Mouse (Mus musculus): ENCODE measurements at regions not wholly inside any gene's neighbourhood (a gene's known extent, or its start where the extent isn't known, plus 50 kb on each side); places are given as distances from the start of the nearest gene placed in this dataset.
"Not testable (repeated sequence)": the region's sequence is repeated elsewhere in the genome, so short reads cannot be mapped to it uniquely, and the experiment has no call there.

DNA sequence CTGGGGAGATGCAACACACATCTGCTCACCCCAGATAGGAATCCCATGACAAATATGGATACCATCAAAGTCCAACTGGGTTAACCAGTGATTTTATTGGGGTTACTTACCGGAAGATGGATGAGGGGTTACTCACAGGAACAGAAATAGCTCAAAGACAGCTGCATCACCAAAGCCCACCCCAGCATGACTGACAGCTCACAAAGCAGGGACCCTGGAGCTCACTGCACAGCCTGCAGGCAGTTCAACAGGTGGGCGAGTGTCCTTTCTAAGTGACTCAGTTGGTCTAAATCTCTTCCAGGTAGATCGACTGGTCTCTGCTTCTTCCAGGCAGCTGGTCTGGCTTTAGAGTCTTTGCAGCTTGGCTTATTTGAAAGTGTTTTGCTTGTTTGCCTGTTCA, 114.2 kb downstream of the Bdh1 start:
- TF ChIP-seq CTCF (IDR thresholded peaks at IDR 0.05) = no peak
- ChIA-PET POLR2A (no interaction called here), CTCF (interaction anchor here (1.4 kb wide), 1 partner anchor 11 kb away, joined by 3 read pairs; no protein-coding TSS in a partner anchor)
- in situ Hi-C loops (cut with MboI; ENCODE audit: low pct_unique_long_range_greater_than_20kb) = no loop called here
- ATAC-seq (no peak), DNase-seq (ENCODE audit: low read depth, low spot score) (no peak)
- no peaks in the 10 kb centered on the region for H3K27me3 ChIP-seq

DNA sequence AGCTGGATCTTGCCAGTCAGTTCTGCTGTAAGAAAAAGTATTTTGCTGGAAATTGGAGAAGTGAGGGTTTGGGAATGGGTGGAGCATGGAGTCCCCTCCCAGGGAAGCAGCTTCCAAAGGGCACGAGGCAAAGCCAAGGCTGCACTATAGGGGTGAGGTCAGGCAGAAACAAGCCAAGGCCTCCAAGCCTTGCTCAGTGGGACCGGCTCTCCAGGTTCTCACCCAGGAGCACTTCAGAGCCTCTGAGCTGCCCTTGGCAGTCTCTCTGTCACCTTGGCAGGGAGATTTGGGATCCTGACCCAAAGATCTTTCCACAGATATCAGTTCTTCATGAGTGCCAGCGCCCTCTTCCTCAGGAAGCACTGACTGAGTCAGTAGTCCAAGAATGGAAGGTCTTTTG, 116.5 kb downstream of the Bdh1 start:
- TF ChIP-seq CTCF (IDR thresholded peaks at IDR 0.05) = no peak
- in situ Hi-C loops (cut with MboI; ENCODE audit: low pct_unique_long_range_greater_than_20kb) = no loop called here
- DNase-seq (ENCODE audit: low read depth, low spot score) (no peak), ATAC-seq (no peak)
- no peaks in the 10 kb centered on the region for H3K27me3 ChIP-seq
- POLR2A ChIA-PET = no interaction called here
- CTCF ChIA-PET = no interaction called here

DNA sequence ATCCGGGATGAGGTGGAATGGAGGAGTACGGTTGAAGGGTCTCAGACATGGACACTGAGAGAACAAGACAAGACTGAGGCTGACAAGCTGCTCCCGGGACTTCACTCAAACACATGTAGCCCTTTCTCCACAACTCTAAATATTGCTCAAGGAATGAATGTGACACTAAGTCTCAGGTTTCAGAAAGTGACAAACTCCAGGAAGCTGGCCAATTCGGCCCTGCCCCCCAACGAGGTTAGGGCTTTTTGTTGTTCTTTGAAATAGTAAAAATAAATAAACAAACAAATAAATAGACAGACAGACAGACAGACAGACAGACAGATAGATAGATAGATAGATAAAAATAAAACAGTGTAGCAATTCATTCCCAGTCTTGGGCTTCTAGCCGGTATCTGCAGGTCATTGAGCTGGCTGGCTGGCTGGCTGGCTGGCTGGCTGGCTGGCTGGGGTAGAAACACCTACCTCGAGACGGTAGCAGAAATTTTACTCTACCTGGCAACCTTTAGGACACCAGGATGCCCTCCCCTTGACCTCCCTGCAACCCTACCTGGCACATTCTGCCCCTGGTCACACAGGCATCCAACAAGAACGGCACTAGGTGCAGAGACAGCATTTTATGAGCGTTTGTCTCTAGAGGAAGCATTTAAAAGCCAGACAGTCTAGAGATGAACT, 119.6 kb upstream of the Dlg1 start:
- ChIA-PET POLR2A (no interaction called here), CTCF (no interaction called here)
- no peak for DNase-seq (ENCODE audit: low read depth, low spot score)

DNA sequence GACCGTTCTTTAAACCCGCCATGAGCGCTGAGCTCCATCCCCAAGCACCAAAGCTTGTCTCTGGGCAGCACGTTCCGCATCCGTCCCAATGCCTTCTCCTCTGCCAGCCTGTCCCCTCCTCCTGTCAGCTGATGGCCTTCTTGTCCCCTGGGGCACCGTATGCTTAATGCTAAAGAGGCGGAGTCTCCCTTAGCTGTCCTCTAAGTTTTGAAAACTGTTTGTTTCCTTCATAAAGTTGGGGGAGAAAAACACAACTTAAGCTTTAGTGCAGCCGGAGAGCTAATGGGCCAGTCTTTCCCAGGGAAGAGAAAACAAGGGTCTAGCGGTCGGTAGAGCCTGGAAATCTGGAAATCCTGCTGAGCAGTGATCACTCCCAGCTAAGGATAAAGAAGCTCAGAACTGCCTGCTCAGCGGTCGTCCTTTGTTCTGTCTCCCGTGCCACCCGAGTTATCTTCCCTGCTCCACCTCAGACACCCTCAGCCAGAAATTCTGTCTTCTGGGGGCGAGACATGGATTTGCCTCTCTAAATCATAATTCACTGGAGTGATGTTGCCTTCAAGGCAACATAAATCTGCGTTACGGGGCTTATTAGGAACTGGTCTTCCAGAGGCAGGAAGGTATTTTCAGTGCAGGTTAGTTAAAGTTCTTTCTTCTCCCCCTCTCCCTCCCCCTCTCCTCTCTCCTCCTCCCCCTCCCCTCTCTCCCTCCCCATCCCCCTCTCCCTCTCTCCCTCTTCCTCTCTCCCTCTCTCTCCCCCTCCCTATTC, 117.0 kb upstream of the Dlg1 start:
- no peaks in the 10 kb centered on the region for H3K27me3 ChIP-seq
- in situ Hi-C loops (cut with MboI; ENCODE audit: low pct_unique_long_range_greater_than_20kb) = no loop called here
- ChIA-PET CTCF (interaction anchor here (1.1 kb wide), 1 partner anchor 10 kb away, joined by 3 read pairs; no protein-coding TSS in a partner anchor), POLR2A (no interaction called here)
- DNase-seq (ENCODE audit: low read depth, low spot score) (no peak), ATAC-seq (no peak)
- no peak for TF ChIP-seq CTCF (IDR thresholded peaks at IDR 0.05)

More for the DNA sequence above, 119.6 kb upstream of the Dlg1 start:
- H3K27me3 ChIP-seq = no peaks in the 10 kb centered on the region
- in situ Hi-C loops (cut with MboI; ENCODE audit: low pct_unique_long_range_greater_than_20kb) = no loop called here
- TF ChIP-seq CTCF (IDR thresholded peaks at IDR 0.05) = no peak
- no peak for ATAC-seq

DNA sequence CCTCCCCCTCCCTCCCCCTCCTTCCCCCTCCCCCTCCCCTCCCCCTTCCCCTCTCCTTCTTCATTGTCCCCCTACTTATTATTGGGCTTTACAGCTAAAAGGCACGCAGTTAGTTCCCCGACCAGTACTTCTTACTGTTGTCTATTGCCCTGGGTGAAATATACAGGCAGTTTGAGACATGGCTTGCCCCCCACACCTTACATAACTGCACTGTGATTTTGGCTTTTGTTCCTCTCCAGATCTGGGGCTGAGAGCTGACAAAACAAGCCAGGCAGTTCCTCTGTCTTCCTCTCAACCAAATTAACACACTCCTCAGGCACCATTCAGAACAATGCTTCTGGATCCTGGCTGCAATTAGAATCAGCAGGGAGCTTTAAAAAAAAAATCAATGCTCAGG, 116.4 kb upstream of the Dlg1 start:
- ChIA-PET POLR2A (no interaction called here), CTCF (interaction anchor here (1.1 kb wide), 1 partner anchor 11 kb away, joined by 3 read pairs; no protein-coding TSS in a partner anchor)
- TF ChIP-seq CTCF (IDR thresholded peaks at IDR 0.05) = no peak
- in situ Hi-C loops (cut with MboI; ENCODE audit: low pct_unique_long_range_greater_than_20kb) = no loop called here
- DNase-seq (ENCODE audit: low read depth, low spot score) (no peak), ATAC-seq (no peak)
- H3K27me3 ChIP-seq = no peaks in the 10 kb centered on the region

DNA sequence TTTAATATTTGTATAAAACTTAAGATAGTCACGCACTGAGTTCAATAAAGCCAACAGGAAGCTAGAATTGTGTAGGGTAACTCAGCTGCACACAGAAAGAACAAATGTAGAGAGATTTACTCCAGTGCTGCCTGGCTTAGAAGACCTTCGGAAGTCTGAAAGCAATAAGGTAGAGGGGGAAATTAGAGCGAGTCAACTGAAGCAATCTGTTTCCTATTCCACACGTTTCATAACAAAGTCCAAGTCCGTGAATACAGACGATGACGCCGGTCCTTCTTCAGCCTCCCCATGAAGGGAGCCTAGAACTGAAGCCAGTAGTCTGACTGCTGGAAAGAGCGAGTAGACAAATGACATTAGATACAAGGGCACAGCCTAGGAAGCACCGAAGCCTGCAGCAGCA, 115.9 kb upstream of the Dlg1 start:
- no peak for TF ChIP-seq CTCF (IDR thresholded peaks at IDR 0.05)
- POLR2A ChIA-PET = no interaction called here
- DNase-seq (ENCODE audit: low read depth, low spot score) (no peak), ATAC-seq (no peak)
- in situ Hi-C loops (cut with MboI; ENCODE audit: low pct_unique_long_range_greater_than_20kb) = no loop called here
- CTCF ChIA-PET = interaction anchor here (1.1 kb wide), 1 partner anchor 11 kb away, joined by 3 read pairs; no protein-coding TSS in a partner anchor
- H3K27me3 ChIP-seq = no peaks in the 10 kb centered on the region

DNA sequence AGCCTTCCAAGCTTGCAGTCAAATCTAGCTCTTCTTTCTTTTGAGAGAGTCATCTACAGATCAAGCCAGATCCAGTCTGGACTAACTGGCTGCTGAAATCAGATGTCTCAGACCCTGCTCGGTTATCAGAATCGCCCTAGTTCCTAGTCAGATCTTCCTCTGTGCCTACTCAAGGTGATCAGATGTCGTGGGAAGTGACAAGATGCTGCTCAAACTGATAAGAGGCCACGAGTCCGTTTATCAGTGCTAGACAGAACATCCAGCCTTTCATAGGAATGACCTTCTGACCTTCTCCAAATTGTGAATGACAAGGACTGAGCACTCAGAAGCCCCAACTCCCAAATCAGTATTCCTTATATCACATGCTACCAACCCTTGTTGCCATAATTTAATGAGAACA, 113.3 kb upstream of the Dlg1 start:
- ChIA-PET POLR2A (no interaction called here), CTCF (no interaction called here)
- ATAC-seq (no peak), DNase-seq (ENCODE audit: low read depth, low spot score) (no peak)
- H3K27me3 ChIP-seq = no peaks in the 10 kb centered on the region
- in situ Hi-C loops (cut with MboI; ENCODE audit: low pct_unique_long_range_greater_than_20kb) = no loop called here
- no peak for TF ChIP-seq CTCF (IDR thresholded peaks at IDR 0.05)

DNA sequence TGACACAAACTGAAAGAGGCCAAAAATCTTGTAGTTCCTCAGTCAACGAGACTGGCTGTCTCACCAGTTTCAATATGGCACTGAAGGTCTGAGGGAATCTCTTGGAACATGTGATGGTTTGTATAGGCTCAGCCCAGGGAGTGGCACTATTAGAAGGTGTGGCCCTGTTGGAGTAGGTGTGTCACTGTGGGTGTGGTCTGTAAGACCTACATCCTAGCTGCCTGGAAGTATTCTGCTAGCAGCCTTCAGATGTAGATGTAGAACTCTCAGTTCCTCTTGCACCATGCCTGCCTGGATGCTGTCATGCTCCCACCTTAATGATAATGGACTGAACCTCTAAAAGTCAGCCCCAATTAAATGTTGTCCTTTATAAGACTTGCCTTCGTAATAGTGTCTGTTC, 112.7 kb upstream of the Dlg1 start:
- in situ Hi-C loops (cut with MboI; ENCODE audit: low pct_unique_long_range_greater_than_20kb); ATAC-seq; H3K27me3 ChIP-seq; POLR2A ChIA-PET; CTCF ChIA-PET; DNase-seq (ENCODE audit: low read depth, low spot score): not testable (repeated sequence)

DNA sequence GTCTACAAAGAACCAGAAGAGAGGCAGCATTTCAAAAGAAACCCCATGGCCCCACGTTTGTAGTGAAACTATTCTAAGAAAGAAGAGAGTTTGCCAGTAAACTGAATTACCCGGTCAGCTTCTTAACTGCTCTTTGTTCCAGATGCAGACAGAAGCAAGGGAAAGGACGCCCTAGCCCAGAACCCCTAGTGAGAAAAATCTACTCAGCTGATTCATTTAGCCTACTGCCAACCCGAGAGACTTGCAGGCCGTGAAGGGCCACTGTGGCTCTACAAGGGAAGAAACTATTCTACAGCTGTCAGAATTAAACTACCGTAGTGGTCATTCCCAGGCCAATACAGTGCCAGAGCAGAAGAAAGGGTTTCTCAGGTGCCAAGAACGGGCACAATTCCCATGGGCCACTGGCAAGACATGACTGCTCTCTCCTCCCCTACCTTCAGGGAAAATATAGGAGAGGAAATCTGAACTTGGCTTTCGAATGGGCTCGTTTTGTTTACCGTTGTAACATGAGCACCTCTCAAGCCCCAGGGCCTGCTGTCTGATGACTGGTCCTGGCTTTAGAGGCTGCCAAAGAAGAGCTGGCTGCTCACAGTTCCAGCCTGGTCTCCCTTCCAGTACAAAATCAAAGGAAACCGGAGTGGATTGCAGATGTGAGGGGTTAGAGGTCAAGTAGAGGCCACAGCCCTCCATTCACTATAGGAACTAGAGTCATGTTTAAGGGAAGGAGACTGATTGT, 111.7 kb upstream of the Dlg1 start:
- ATAC-seq (no peak), DNase-seq (ENCODE audit: low read depth, low spot score) (no peak)
- no peaks in the 10 kb centered on the region for H3K27me3 ChIP-seq
- POLR2A ChIA-PET = interaction anchor here (0.6 kb wide), 1 partner anchor 13 kb away, joined by 3 read pairs; no protein-coding TSS in a partner anchor
- TF ChIP-seq CTCF (IDR thresholded peaks at IDR 0.05) = no peak
- in situ Hi-C loops (cut with MboI; ENCODE audit: low pct_unique_long_range_greater_than_20kb) = no loop called here
- CTCF ChIA-PET = no interaction called here

DNA sequence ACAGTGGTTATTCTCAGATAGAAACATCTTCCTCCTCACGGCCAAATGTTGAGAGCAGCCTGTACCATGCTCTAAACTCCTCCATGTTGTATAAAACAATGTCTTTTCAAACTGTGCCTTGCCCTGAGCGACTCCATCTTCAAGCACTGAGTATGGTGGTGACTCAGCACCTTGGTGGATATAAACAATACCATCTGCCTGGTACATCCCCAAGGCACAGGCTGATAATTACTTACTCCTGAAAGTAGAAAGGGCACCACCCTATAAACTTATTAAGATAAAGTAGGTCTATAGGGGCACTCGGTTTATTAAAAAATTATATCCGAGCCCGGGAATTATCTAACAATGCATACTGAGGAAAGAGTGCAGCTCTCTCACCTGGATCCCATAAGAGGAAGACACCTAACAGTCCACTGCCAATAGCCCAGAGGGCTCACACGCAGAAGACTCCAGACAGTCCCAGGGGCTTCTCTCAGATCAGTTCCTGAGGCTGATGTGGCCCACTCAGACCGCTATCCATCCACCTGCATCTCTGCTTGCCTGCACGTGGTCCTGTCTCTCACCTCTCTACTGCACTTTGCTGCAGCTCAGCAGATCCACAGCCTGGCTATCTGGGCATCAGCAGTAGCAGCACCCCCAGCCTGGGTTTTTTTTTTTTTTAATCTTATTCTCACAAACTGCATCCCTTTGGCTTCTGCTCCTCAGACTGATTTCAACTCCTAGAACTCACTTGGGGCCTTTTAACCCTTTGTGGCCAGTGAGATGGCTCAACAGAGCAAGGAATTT, 109.7 kb upstream of the Dlg1 start:
- DNase-seq (ENCODE audit: low read depth, low spot score) (no peak), ATAC-seq (no peak)
- ChIA-PET POLR2A (no interaction called here), CTCF (no interaction called here)
- in situ Hi-C loops (cut with MboI; ENCODE audit: low pct_unique_long_range_greater_than_20kb) = no loop called here
- TF ChIP-seq CTCF (IDR thresholded peaks at IDR 0.05) = no peak
- H3K27me3 ChIP-seq = no peaks in the 10 kb centered on the region
